Mouse (Mus musculus) testis, postnatal 14 days (tissue): ENCODE results near the gene Coro2b.
"Not testable (repeated sequence)": the region's sequence is repeated elsewhere in the genome, so short reads cannot be mapped to it uniquely, and the experiment has no call there.

Source experiments
- DNase-seq: peaks from one replicate; pipeline ENCODE4 v3.0.0; 2021; ENCODE audit warnings: low spot score

Gene Coro2b

DNA sequence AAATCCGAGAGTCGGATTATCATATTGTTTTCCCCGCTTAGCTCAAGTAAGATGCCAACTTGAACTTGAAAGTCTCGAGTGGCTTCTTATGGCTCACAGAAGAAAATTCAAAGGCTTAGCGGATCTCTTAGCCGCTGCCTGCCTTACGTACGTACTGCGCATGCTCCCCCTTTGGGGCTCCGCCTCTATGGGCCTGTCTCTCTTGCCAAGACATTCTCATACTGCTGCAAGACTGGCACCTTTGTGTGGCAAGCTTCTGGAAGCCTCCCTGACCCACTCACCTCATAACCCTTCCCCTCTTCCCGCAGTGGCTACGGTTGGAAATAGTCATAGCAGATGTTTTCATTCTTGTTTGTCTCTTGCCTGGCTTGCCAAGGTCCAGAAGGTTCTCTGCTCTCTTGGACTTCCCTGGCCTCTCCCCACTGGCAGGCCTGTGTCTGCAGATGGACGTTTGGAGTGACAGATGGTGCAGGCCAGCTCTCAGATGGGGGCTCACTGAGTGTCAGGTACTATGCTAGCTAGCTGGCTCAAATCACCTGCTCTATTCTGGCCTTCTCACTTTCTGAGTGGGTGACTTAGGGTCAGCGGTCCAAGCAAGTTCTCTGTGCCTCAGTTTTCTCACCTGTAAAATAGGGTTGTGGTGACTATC lies 65.2 kb downstream of the Coro2b start:
- no peak for DNase-seq

GRCm38 (mm10) chr9:62471041-62471440 lies 65.8 kb downstream of the Coro2b start:
- DNase-seq = no peak

- DNase-seq = peak; percentile 65
Observed at GRCm38 (mm10) chr9:62470398-62470797, 66.4 kb downstream of the Coro2b start.

DNA sequence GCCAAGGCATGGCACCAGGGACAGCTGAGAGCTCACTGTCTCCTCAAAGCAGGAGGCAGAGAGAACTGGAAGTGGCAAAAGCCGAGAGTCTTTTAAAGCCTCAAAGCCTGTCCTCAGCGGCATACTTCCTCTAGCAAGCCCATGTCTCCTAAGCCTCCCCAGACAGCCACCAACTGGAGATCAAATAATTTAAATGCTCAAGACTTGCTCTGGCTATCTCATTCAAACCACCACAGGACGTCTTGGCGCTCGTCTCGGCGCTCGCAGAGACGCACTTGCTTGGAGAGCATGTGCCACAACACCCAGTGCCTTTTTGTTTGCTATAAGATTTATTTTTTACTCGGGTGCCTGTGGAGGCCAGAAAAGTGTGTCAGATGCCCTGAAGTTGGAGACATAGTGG lies 67.1 kb downstream of the Coro2b start:
- no peak for DNase-seq

DNA sequence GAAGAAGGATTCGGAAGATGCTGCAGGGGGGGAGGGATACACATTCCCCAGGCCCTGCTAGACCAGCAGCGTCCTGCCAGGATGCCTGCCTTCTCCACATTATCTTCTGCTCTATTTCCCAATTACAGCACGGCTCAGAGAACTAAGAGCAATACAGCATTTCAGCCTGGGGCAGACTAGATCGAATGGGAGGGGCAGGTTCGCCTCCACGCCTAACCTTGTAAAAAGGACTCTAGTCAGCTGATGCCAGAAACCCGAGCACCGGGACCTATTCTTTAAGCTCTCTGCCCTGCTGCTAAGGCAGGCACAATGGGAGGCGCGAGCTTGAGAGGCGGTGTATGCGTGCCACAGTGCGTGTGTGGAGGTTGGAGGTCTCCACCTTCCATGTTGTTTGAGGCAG lies 67.7 kb downstream of the Coro2b start:
- no peak for DNase-seq

DNA sequence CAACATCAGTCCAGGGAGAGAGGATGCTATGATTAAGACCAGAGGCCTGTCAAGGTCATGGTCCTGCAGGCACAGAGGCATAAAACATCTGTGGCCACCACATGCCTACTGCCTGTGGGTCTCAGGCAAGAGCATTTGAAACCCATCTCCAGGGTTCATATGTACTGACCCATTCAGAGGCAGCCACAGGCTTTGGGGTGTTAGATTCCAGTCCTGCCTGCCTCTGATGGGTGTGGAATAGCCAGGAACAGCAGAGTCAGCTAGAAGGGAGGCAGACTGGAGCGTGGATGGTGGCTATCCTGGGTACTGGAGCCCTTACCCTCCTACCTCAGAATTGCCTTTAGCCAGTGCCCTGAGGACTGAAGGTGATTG lies 69.4 kb downstream of the Coro2b start:
- no peak for DNase-seq

DNA sequence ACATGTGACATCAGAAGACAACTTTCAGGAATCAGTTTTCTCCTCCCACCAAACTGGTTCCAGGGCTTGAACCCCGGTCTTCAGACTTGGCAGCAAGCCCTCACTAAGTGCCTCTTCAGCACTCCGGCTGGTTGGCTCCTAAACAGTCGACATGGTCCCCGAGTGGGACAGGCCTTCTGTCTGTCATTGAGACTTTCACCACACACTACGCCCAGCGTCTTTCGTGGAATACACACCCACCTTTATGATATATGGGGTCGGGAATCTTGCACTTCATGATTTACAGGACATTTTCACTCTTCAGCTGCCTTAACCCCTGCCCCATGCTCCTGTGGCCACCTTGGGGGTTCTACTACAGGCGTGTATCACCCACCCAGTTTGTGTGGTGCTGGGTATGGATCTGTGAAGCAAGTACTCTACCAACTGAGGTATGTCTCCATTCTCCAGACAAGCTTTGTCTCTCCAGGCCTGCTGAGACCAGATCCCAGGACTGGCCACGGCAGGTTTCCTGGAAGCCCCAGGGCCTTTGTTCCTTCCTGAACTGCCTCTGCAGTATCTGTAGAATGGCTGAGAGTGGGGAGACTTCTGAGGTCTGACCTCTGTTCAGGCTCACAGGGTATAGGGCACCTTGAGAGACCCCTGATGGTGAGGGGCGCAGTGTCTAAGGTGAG lies 70.0 kb downstream of the Coro2b start:
- DNase-seq = no peak

DNA sequence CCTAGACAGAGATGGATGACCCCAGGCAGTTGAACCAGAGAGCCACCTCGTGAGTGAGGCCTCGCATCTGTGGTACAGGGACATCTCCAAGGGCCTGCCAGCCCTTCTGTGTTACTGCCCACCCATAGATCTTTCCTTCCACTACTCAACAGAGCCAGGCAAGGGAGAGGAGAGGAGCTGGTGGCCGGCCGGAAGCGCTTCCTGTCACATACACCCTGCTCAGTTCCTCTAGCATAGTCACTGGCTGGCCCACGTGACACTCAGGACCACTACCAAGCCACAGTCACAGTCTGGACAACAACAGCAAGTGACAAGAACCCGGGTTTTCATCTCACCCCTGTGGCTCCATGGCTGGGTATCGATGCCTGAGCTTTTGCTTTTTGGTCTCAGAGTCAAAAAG lies 70.8 kb downstream of the Coro2b start:
- DNase-seq = no peak

GRCm38 (mm10) chr9:62464727-62465126 lies 72.1 kb downstream of the Coro2b start:
- no peak for DNase-seq

DNA sequence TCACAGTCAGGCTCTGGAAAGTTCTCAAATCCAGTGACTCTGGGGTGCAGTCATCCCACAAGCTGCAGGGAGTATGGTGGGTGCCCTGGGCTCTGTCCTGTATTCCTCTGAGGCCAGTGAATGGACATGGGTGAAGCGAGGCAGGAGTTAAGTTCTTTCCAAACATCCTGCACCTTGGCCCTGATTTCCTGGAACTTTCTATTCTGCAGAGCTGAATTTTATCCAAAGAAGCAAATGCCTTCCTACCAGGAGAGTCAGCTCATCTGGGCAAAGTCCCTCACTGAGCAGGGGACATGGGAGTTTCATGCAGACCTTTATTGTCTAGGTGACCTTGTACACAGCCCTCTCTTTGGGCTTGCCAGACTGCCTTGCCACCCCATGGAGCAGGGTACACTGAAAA lies 75.1 kb downstream of the Coro2b start:
- no peak for DNase-seq

- DNase-seq = no peak
Observed at GRCm38 (mm10) chr9:62461095-62461494, 75.7 kb downstream of the Coro2b start.

DNA sequence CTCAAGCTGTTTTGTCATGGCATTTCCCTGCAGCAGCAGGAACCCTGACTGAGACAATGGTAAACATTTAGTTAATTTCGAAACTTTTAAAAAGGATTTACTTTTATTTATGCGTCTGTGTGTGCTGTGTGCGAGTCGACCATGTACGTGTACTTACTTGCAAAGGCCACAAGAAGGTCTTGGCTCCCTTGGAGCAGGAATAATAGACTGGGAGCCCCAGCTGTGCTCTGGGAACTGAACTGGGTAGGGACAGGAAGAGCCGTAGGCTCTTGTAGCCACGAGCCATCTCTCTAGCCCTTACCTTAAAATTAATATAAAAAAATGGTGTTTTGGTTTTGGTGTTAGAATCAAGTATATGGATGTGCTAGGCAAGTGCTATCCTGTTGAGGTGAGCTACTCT lies 76.8 kb downstream of the Coro2b start:
- DNase-seq = no peak

GRCm38 (mm10) chr9:62458457-62458856 lies 78.4 kb downstream of the Coro2b start:
- no peak for DNase-seq

- peak; percentile 52 for DNase-seq
Observed at GRCm38 (mm10) chr9:62456015-62456414, 80.8 kb downstream of the Coro2b start.

- no peak for DNase-seq
Observed at GRCm38 (mm10) chr9:62455210-62455969, 81.5 kb downstream of the Coro2b start.

GRCm38 (mm10) chr9:62452373-62452993 lies 84.4 kb downstream of the Coro2b start:
- no peak for DNase-seq

DNA sequence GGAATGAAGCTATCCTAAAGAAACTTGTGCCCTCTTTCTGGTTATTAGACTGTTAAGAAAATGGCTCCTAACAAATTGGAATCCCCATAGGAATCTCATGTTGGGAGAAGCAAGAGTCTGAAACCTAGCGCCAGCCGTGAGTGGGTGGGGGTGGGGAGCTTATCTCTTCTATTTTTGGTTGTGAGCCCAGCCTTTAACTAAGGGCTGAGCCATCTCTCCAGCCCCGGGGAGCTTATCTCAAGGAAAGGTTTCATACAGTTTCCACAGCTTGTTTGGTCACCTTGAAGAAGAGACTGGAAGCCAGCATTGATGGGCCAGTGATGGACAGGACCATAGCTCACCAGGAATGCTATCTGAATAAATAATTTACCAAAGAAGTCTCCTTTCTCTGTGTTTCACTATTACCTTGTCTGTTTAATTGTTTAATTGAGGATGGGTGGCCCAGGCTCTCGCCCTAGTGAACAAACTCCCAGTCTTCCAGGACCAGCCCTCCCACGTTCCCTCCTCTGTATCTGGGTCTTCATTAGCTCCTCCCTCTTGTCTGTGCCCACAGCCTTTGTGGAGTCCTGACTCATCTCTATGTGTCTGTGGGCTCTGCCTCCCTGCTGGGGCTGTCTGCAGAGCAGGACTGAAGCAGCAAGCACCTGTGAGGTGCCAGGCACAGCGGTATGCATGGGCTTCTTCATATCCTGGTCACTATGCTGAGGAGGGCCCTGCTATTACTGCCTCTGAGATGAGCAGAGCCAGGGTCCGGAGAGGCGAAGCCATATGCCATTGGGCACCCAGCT lies 85.1 kb downstream of the Coro2b start:
- DNase-seq = no peak

DNA sequence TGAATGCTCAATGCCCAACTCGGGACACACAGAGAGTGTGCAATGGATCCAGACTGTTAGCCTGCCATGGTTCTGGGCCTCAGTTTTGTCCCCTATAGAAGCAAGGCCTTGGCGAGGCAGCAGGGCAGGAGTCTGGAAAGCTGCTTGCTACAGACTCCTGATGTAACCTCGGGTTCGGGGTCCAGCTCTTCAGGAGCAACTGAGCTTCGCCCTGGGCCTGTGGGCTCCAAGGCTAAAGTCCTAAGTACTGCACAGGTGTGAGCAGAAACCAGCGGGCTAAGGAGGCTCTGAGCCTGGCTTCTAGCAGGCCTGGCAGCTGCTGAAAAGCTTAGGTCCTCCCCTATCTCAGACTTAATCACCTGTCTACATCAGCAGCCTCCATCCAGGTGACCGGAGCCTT lies 86.0 kb downstream of the Coro2b start:
- DNase-seq = no peak

- no peak for DNase-seq
Observed at GRCm38 (mm10) chr9:62450355-62450754, 86.5 kb downstream of the Coro2b start.

- not testable (repeated sequence) for DNase-seq
Observed at GRCm38 (mm10) chr9:62447337-62447736, 89.5 kb downstream of the Coro2b start.

- DNase-seq = no peak
Observed at GRCm38 (mm10) chr9:62438755-62439101, 98.1 kb downstream of the Coro2b start.

- DNase-seq = no peak
Observed at GRCm38 (mm10) chr9:62438085-62438754, 98.6 kb downstream of the Coro2b start.
